Mouse (Mus musculus) stomach, embryonic 14.5 days (tissue): ENCODE measurements around the gene Nup35. TPM values are rescaled to one million over a fixed set of nuclear protein-coding genes. Genes with fewer than 3 reads are reported as not detected.

Experiments used
- ATAC-seq: fragments of 200-750 bp; cut with Nextera tagmentation; 2 replicates; pipeline ENCODE4 v1.8.0; 2017; ENCODE audit warnings: low read depth, moderate TSS enrichment; ENCODE audit not compliant: insufficient number of reproducible peaks, insufficient read depth, low FRiP score
- H3K27ac ChIP-seq: fragments of 300-500 bp; sonication (generic); 2 replicates; pipeline ENCODE4 v1.5.1; 2014; ENCODE audit warnings: mild to moderate bottlenecking, low read length, moderate library complexity, mixed read lengths
- H3K27me3 ChIP-seq: fragments of 300-500 bp; sonication (generic); 2 replicates; pipeline ENCODE4 v1.6.1; 2014; ENCODE audit warnings: low read length, control low read depth, mixed read lengths; ENCODE audit not compliant: control insufficient read depth, insufficient read depth
- H3K36me3 ChIP-seq: fragments of 300-500 bp; sonication (generic); 2 replicates; pipeline ENCODE4 v1.6.1; 2014; ENCODE audit warnings: mild to moderate bottlenecking, control low read depth, low read length, moderate library complexity, mixed read lengths; ENCODE audit not compliant: control insufficient read depth, insufficient read depth
- H3K4me1 ChIP-seq: fragments of 300-500 bp; sonication (generic); 2 replicates; pipeline ENCODE4 v1.6.1; 2014; ENCODE audit warnings: low read length, control low read depth, mixed read lengths; ENCODE audit not compliant: control insufficient read depth, insufficient read depth
- H3K4me2 ChIP-seq: fragments of 300-500 bp; sonication (generic); replicated peaks from 2 replicates; pipeline ENCODE4 v1.6.1; 2014; ENCODE audit warnings: low read depth, low read length, control low read depth
- H3K4me3 ChIP-seq: fragments of 300-500 bp; sonication (generic); 2 replicates; pipeline ENCODE4 v1.5.1; 2014; ENCODE audit warnings: low read depth, low read length, control low read depth
- H3K9ac ChIP-seq: fragments of 300-500 bp; sonication (generic); replicated peaks from 2 replicates; pipeline ENCODE4 v1.6.1; 2014; ENCODE audit warnings: low read depth, mild to moderate bottlenecking, control low read depth, low read length, moderate library complexity, mixed read lengths
- H3K9me3 ChIP-seq: fragments of 300-500 bp; sonication (generic); 2 replicates; pipeline ENCODE4 v1.6.1; 2016; ENCODE audit warnings: low read depth, low read length, control low read depth; ENCODE audit not compliant: control insufficient read depth
- WGBS: fragments of 180-500 bp; shearing (Covaris S2); extraction: QIAGEN DNeasy Blood & Tissue Kit; methylation state at CpG from one replicate; pipeline ENCODE4 v1.1.7; 2014; 5-methylcytosine and 5-hydroxymethylcytosine counted together
- polyA plus RNA-seq: library from polyadenylated mRNA; unstranded; fragments of >200 nt; fragmentation: Nextera tagmentation; extraction: Ambion mirVana; gene quantifications from 2 replicates; pipeline ENCODE4 v1.2.1, GENCODE M21; 2014

Gene Nup35
- polyA plus RNA-seq: 42.7 and 48.7 TPM in 2 replicates

DNA sequence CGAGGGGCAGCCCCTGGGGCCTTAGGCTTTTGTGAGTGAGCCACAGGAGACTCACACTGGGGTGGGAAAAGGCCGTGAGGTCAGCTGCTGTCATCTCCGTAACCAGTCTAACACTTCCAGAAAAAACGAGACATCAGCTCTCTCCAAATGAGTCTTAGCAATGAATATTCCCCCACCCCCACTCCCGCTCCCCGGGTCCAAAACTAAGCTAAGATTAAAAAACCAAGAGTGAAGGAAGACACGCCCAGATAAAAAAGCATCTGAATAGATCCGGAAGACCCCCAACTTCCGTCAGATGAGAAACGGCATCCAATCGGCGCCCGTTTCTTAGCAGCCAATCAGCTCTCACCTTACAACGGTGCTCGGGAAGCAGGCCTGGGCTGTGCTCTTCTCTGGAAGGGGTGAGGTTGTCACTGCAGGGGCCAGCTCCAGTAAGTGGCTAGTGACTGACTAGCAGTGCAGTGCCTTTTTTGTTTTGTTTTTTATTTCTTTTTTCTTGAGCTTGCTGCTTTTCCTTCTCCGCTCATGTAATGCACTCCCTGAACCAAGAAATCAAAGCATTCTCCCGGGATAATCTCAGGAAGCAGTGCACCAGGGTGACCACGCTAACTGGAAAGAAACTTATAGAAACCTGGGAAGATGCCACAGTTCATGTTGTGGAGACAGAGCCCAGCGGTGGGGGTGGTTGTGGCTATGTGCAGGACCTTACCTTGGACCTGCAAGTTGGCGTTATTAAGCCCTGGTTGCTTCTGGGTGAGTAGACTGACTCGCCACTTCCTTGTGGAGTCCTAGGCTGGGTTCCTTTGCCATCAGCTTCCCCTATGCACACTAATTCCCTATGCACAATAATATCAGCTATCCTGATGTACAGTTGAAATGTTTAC is at the start of gene Nup35, which contains the start of gene Dusp19:
TSS of gene Nup35 (plus strand) at position 383 of the 884 bp plus-strand sequence.
TSS of gene Dusp19 (plus strand) at position 192 of the 884 bp plus-strand sequence.
- Histone ChIP-seq H3K4me3 (peak within 1 kb of the TSS; percentile 47), H3K27ac (peak within 1 kb of the TSS; percentile 53; the same call in 1 of the 2 replicates), H3K4me2 (peak within 1 kb of the TSS; percentile 56), H3K9me3 (no peaks in the 10 kb centered on the region), H3K36me3 (no peaks in the 10 kb centered on the region), H3K4me1 (peaks cover 5% of the 10 kb centered on the region; the same call in 1 of the 2 replicates), H3K9ac (peak within 1 kb of the TSS; percentile 43), H3K27me3 (no peaks in the 10 kb centered on the region)
- 2% methylated on average over 21 of the region's 21 CpGs for WGBS
- ATAC-seq: peak; percentile 99

DNA sequence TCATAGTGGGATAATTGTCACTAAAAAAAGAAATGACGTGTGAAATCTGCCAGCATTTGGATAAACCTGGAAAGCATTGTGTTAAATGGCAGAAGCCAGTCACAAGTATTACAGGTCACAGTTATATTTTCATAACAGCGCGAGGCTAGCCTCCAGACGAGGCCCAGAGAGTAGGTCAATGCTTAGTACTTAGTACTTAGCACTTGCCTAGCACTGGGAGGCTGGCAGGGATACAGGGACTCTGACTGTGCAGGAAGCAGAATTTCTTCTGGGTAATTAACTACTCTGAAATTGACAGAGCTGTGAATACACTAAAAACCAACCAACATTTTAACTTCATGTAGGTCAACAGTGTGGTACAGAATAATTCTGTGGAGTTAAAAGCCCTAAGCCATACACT is 49.6 kb upstream of the Nup35 start:
- Histone ChIP-seq H3K9ac (no peak overlapping the region), H3K4me3 (no peak overlapping the region), H3K4me2 (no peak overlapping the region), H3K36me3 (no peaks in the 10 kb centered on the region), H3K9me3 (no peaks in the 10 kb centered on the region), H3K27me3 (no peaks in the 10 kb centered on the region), H3K4me1 (no peaks in the 10 kb centered on the region), H3K27ac (no peak overlapping the region)
- no peak for ATAC-seq
- WGBS: 89% methylated on average over 4 of the region's 4 CpGs

DNA sequence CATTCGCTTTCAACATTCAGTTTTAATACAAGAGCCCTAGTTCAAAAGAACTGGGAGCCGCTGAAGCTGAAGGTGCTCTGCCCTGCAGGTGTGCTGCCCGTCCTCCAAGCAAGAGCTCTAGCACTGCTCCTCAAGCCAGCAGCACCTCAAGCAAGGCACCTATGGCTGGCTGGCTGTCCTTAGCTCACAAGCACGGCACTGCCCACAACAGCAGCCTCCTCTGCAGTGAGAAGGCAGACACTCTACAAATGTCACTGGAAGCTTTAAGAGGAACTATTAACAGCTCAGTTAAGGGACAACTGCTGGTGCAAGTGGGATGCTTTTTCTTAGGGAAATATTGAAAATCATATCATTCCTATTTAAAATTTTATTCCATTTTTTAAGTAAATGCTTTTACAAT is 46.4 kb upstream of the Nup35 start:
- Histone ChIP-seq H3K9me3 (no peaks in the 10 kb centered on the region), H3K4me1 (no peaks in the 10 kb centered on the region), H3K27ac (no peak overlapping the region), H3K36me3 (no peaks in the 10 kb centered on the region), H3K9ac (no peak overlapping the region), H3K4me3 (no peak overlapping the region), H3K4me2 (no peak overlapping the region), H3K27me3 (no peaks in the 10 kb centered on the region)
- 69% methylated on average over 4 of the region's 4 CpGs for WGBS
- ATAC-seq: no peak

DNA sequence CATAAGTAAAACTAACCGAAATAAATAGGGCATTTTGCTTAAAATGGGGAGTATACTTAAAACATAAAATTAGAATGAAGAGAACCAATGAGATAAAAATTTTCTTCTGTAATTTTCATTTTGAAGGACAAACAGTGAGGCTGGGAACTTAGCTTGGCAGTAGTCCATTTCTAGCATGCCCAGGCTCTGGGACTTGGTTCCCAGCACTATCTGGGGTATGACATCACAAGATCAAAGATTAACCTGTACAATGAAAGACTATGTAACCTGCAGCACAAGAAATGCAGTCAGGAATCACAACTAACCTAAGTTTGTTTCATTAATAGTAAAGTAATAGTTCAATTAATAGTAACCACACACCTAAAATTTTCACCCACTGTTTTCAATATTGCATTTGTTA is 39.8 kb upstream of the Nup35 start:
- no peak overlapping the region for H3K4me2 ChIP-seq
- no peaks in the 10 kb centered on the region for H3K9me3 ChIP-seq
- WGBS: 95% methylated on average over 1 of the region's 1 CpGs
- peaks cover 12% of the 10 kb centered on the region for H3K4me1 ChIP-seq
- ATAC-seq: no peak
- H3K9ac ChIP-seq: no peak overlapping the region
- H3K4me3 ChIP-seq: no peak overlapping the region
- no peaks in the 10 kb centered on the region for H3K27me3 ChIP-seq
- H3K27ac ChIP-seq: no peak overlapping the region
- no peaks in the 10 kb centered on the region for H3K36me3 ChIP-seq

DNA sequence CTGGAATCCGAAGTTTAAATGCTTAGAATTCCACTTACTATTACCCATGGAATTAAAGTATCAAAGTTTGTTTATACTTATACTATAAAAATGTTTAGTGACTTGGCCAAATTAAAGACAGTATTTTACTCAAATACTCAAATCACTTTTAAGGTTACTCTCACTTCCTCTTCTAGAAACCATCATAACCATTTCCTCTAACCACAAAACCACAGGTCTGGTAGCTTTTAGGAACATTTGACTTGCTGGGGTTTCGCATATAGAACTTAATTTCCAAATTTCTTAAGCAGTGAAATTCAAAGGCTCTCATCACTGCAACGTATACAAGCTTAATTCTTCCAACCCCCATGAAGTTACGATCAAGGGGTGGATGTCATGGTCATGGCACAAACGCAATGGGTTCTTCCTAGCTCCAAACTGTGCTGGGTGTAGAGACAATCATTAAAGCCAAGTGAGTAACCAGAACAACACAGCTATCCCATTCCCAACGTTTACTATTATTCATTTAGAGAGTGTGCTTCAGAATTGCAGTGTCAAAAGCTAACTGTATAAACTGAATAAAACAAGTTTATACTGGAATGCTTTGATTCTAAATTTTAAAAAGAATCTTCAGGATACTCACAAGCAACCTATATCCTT is 37.7 kb upstream of the Nup35 start:
- no peaks in the 10 kb centered on the region for H3K36me3 ChIP-seq
- H3K4me3 ChIP-seq: peak overlapping the region; percentile 65
- peak overlapping the region; percentile 52 for H3K4me2 ChIP-seq
- WGBS: 30% methylated on average over 6 of the region's 6 CpGs
- H3K9ac ChIP-seq: no peak overlapping the region
- H3K27me3 ChIP-seq: no peaks in the 10 kb centered on the region
- no peak overlapping the region for H3K27ac ChIP-seq
- ATAC-seq: no peak
- no peaks in the 10 kb centered on the region for H3K9me3 ChIP-seq
- peaks cover 12% of the 10 kb centered on the region for H3K4me1 ChIP-seq

DNA sequence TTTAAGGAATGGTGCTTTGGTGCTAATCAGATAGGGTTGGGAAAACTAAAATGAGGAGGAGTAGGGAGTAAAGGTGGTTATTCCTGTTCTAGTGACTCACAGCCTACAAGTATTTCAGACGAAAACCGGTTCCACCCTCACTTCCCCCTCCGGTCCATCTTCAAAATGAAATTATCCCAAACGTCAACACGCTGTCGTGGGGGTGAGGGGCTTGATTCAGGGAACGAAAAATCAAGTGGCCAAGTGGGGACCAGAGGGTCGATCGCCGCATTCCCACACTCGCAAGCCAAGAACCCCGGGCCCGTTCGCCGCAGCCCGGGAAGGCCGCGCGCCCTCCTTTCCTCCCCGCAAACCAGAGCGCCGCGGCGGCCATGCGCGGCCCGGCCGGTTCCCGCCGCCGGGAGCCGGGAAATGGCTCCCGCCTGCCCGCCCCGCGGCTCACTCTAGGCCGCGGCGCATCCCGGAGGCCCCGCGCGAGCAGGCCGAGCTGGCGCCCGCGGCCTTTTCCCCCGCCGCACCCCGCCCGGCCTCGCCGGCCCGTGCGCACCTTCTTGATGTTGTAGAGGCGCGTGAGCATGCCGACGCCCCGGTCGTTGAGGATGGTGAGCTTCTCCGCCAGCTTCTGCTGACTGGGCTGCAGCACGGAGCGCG is 36.6 kb upstream of the Nup35 start:
- H3K9ac ChIP-seq: peak overlapping the region; percentile 89
- peak overlapping the region; percentile 52 for H3K4me2 ChIP-seq
- H3K27me3 ChIP-seq: no peaks in the 10 kb centered on the region
- H3K9me3 ChIP-seq: no peaks in the 10 kb centered on the region
- WGBS: under 1% methylated on average over 65 of the region's 65 CpGs
- H3K4me3 ChIP-seq: peak overlapping the region; percentile 65
- peak overlapping the region; percentile 98 for H3K27ac ChIP-seq
- H3K36me3 ChIP-seq: no peaks in the 10 kb centered on the region
- H3K4me1 ChIP-seq: peaks cover 12% of the 10 kb centered on the region
- peak; percentile 66; the same call in 1 of the 2 replicates for ATAC-seq

DNA sequence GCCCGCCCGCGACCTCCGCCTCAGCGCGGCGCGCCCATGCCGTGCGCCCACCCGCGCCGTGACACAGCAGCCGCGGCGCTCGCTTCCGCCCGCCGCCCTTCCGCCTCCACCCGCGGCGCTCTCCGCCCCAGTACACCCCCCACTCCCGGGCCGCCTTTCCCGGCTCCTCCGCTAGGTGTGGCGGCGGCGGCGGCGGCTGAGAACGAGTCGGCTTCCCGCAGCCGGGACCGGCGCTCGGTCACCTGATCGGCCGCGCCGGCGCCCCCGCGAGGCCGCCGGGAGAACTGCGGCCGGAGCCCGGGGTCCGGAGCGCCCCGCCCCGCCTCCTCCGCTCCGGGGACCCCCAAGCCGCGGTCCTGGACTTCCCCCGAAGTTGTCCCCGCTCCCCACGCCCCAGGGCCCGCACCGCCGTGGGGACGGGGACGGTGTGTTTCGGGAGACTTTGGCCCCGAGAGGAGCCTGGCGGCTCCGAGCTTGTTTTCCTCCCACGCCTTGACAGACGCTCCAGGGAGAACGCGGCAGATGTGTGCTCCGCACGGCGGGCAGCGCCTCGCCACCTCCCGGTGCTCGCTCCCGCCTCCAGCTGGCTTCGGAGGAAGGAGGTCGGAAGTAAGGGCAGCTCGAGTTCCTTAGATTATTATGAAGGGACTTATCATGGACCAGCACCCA is 35.9 kb upstream of the Nup35 start, which contains the start of gene Nckap1:
TSS of gene Nckap1 (minus strand) at position 338 of the 669 bp plus-strand sequence.
- H3K27ac ChIP-seq: peak within 1 kb of the TSS; percentile 98
- H3K4me1 ChIP-seq: peaks cover 12% of the 10 kb centered on the region
- H3K4me3 ChIP-seq: peak within 1 kb of the TSS; percentile 65
- WGBS: under 1% methylated on average over 69 of the region's 88 CpGs
- no peaks in the 10 kb centered on the region for H3K9me3 ChIP-seq
- H3K4me2 ChIP-seq: peak within 1 kb of the TSS; percentile 52
- H3K9ac ChIP-seq: peak within 1 kb of the TSS; percentile 89
- peak; percentile 88 for ATAC-seq
- no peaks in the 10 kb centered on the region for H3K27me3 ChIP-seq
- H3K36me3 ChIP-seq: no peaks in the 10 kb centered on the region

DNA sequence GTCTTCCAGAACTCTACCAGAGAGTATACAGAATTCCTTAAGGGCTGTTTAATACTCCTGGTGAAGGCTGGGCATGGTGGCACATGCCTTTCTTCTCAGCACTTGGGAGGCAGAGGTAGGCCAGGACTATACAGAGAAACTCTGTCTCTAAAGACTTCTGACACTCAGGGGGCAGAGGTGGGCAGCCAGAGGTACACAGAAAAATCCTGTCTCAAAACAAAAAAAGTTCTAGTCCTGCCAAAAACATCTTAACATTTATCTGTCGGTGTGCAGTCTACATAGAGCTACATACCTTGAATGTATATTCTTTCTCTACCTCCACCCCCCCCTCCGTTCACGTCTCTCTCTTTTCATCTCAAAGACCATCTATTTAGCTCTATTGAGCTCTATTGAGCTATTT is 34.7 kb upstream of the Nup35 start:
- H3K27ac ChIP-seq: no peak overlapping the region
- H3K9ac ChIP-seq: no peak overlapping the region
- ATAC-seq: no peak
- no peak overlapping the region for H3K4me3 ChIP-seq
- WGBS: 84% methylated on average over 3 of the region's 3 CpGs
- no peaks in the 10 kb centered on the region for H3K27me3 ChIP-seq
- H3K9me3 ChIP-seq: no peaks in the 10 kb centered on the region
- H3K4me1 ChIP-seq: peaks cover 15% of the 10 kb centered on the region
- H3K4me2 ChIP-seq: no peak overlapping the region
- H3K36me3 ChIP-seq: no peaks in the 10 kb centered on the region
